Mouse (Mus musculus) C2C12 (cell line): ENCODE measurements around the gene Adprhl1. TPM values are rescaled to one million over a fixed set of nuclear protein-coding genes. Genes with fewer than 3 reads are reported as not detected.
A peak's percentile ranks its signal among the peaks of the same experiment; 100 is the strongest.

ENCODE experiments used
- H3K27me3 ChIP-seq: one replicate; pipeline ENCODE4 v1.6.1; 2011; ENCODE audit not compliant: control insufficient read depth, insufficient read depth, insufficient read length
- H3K36me3 ChIP-seq: one replicate; pipeline ENCODE4 v1.6.1; 2011; ENCODE audit not compliant: control insufficient read depth, insufficient read depth
- H3K4me3 ChIP-seq: one replicate; pipeline ENCODE4 v1.5.1; 2011; ENCODE audit warnings: mild to moderate bottlenecking, control low read depth; ENCODE audit not compliant: poor library complexity, insufficient read depth, severe bottlenecking
- H3K79me2 ChIP-seq: one replicate; pipeline ENCODE4 v1.6.1; 2011; ENCODE audit not compliant: control insufficient read depth, insufficient read depth
- H3K79me3 ChIP-seq: one replicate; pipeline ENCODE4 v1.6.1; 2011; ENCODE audit warnings: low read depth, control low read depth
- H3ac ChIP-seq: one replicate; pipeline ENCODE3; 2011; ENCODE audit warnings: low read depth; ENCODE audit not compliant: control insufficient read depth, insufficient read length
- CEBPB ChIP-seq: IDR thresholded peaks from one replicate; pipeline ENCODE4 v1.6.1; 2011; ENCODE audit warnings: low read depth, mild to moderate bottlenecking, control low read depth, moderate library complexity
- CTCF ChIP-seq: IDR thresholded peaks from one replicate; pipeline ENCODE4 v1.5.1; 2011; ENCODE audit not compliant: control insufficient read depth, insufficient read depth, insufficient read length
- FOSL1 ChIP-seq: IDR thresholded peaks from one replicate; pipeline ENCODE4 v1.8.0; 2011; ENCODE audit warnings: mild to moderate bottlenecking, low read length; ENCODE audit not compliant: poor library complexity, insufficient read depth, severe bottlenecking
- MAX ChIP-seq: IDR thresholded peaks from one replicate; pipeline ENCODE4 v1.6.1; 2011; ENCODE audit warnings: mild to moderate bottlenecking, control low read depth
- MYOD1 ChIP-seq: IDR thresholded peaks from one replicate; pipeline ENCODE4 v1.6.1; 2011; ENCODE audit warnings: low read depth; ENCODE audit not compliant: control insufficient read depth, insufficient read length
- MYOG ChIP-seq: IDR thresholded peaks from one replicate; pipeline ENCODE4 v1.6.1; 2011; ENCODE audit not compliant: control insufficient read depth, insufficient read length; ENCODE audit errors: extremely low read depth
- USF1 ChIP-seq: IDR thresholded peaks from one replicate; pipeline ENCODE4 v1.6.1; 2011; ENCODE audit warnings: low read depth, mild to moderate bottlenecking, control low read depth, moderate library complexity
- polyA plus RNA-seq: library from polyadenylated mRNA; unstranded; fragments of >200 nt; fragmentation: generic; extraction: Trizol; gene quantifications from one replicate; pipeline ENCODE4 v1.2.1, GENCODE M21; 2012; ENCODE audit warnings: missing spikeins

Adprhl1 gene
- polyA plus RNA-seq, 1 experiment = 0.04 TPM

DNA sequence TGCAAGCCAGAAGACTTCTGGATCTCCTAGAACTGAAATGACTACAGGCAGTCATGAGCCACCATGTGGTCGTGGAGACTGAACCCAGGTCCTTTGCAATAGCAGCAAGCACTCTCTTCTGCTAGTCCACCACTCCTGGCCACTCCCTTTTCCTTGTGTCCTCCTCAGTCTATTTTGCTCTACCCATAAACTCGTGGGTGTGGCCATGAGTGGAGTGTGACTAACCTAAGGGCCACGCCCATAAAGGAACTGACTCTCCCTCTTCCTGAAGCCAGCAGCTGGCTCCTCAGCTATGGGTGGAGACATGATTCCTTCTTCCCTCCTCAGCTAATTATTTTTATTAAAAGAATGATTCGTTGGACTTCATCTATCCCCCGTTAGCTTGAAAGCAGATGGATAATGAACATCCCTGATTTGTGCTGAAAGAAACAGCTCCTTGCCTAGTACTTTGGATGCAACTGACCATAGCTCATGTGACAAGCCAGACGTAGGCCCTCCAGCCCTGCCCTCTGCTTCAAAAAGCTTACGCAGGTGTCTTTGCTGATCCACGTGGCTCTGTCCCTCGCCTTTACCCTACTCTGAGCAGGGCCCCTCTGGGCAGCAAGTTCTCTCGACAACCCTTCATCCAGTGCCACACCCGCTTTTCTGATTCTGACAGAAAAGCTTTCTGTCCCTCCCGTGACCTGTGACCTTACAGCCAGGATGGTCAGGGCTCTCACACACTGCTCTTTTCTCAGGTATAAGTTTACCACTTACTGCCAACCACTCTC, 49.4 kb downstream of the Adprhl1 start:
- TF ChIP-seq MAX (no peak), CTCF (no peak), USF1 (no peak), MYOG (no peak), CEBPB (no peak), MYOD1 (no peak), FOSL1 (no peak)
- no peaks in the 10 kb centered on the region for H3K79me3 ChIP-seq
- H3ac ChIP-seq = no peak overlapping the region
- H3K27me3 ChIP-seq = no peaks in the 10 kb centered on the region
- H3K36me3 ChIP-seq = no peaks in the 10 kb centered on the region
- H3K79me2 ChIP-seq = no peaks in the 10 kb centered on the region
- H3K4me3 ChIP-seq = no peak overlapping the region

GRCm38 (mm10) chr8:13203472-13203871, 50.5 kb downstream of the Adprhl1 start:
- TF ChIP-seq USF1 (no peak), FOSL1 (no peak), CTCF (no peak), CEBPB (no peak), MAX (no peak), MYOD1 (no peak), MYOG (no peak)
- no peak overlapping the region for H3ac ChIP-seq
- no peaks in the 10 kb centered on the region for H3K36me3 ChIP-seq
- no peaks in the 10 kb centered on the region for H3K79me3 ChIP-seq
- H3K79me2 ChIP-seq = no peaks in the 10 kb centered on the region
- no peak overlapping the region for H3K4me3 ChIP-seq
- H3K27me3 ChIP-seq = no peaks in the 10 kb centered on the region

DNA sequence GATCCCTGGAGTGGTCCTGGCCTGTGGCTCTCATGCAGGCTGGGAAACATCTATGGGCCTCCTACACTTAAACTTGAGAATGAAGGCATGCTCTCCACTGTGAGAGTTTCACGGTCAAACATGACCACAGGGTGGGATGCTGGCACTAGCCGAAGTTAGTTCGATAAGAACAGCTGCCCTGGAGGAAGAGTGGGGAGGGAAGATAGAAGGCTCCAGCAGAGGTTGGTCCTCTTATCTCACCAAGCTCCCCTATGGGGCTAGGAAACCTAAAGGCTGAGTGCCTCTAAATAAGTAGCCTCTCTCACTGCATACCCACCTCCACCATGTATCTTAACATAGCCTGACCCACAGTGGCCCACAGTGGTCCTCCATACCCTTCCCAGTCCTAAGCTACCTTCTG, 51.2 kb downstream of the Adprhl1 start:
- no peak for TF ChIP-seq USF1
- no peak for TF ChIP-seq CEBPB
- TF ChIP-seq CTCF = no peak
- TF ChIP-seq MYOD1 = no peak
- TF ChIP-seq MYOG = no peak
- TF ChIP-seq MAX = no peak
- no peak for TF ChIP-seq FOSL1
- H3K27me3 ChIP-seq = no peaks in the 10 kb centered on the region
- no peaks in the 10 kb centered on the region for H3K79me3 ChIP-seq
- H3K79me2 ChIP-seq = no peaks in the 10 kb centered on the region
- no peaks in the 10 kb centered on the region for H3K36me3 ChIP-seq
- H3ac ChIP-seq = no peak overlapping the region
- no peak overlapping the region for H3K4me3 ChIP-seq

DNA sequence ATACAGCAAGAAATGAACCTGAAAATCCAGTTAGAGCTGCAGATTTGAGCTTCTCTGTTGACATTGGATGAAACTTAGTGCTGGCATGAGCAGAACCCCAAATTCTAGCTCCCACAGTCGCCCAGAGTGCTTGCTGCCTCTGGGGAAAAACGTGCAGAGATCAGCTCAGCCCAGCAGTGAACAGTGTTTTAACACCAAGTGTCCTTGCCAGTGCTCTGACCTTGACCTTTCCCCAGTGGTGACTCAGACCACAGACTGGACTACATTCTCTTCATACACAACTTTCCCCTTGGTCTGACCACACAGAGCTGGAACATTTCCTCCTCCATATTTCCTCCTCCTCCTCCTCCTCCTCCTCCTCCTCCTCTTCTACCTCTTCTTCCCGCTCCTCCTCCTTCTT, 51.9 kb downstream of the Adprhl1 start:
- H3K79me3 ChIP-seq = no peaks in the 10 kb centered on the region
- H3K36me3 ChIP-seq = no peaks in the 10 kb centered on the region
- H3ac ChIP-seq = no peak overlapping the region
- TF ChIP-seq FOSL1 (no peak), CTCF (no peak), CEBPB (no peak), MYOG (no peak), MYOD1 (no peak), USF1 (no peak), MAX (no peak)
- H3K27me3 ChIP-seq = no peaks in the 10 kb centered on the region
- H3K79me2 ChIP-seq = no peaks in the 10 kb centered on the region
- H3K4me3 ChIP-seq = no peak overlapping the region

GRCm38 (mm10) chr8:13201013-13201334, 53.0 kb downstream of the Adprhl1 start:
- H3K36me3 ChIP-seq = no peaks in the 10 kb centered on the region
- no peak overlapping the region for H3K4me3 ChIP-seq
- no peak overlapping the region for H3ac ChIP-seq
- no peaks in the 10 kb centered on the region for H3K79me2 ChIP-seq
- TF ChIP-seq CTCF = no peak
- no peak for TF ChIP-seq MYOG
- no peak for TF ChIP-seq CEBPB
- TF ChIP-seq FOSL1 = no peak
- TF ChIP-seq MAX = no peak
- no peak for TF ChIP-seq USF1
- no peak for TF ChIP-seq MYOD1
- no peaks in the 10 kb centered on the region for H3K27me3 ChIP-seq
- no peaks in the 10 kb centered on the region for H3K79me3 ChIP-seq

DNA sequence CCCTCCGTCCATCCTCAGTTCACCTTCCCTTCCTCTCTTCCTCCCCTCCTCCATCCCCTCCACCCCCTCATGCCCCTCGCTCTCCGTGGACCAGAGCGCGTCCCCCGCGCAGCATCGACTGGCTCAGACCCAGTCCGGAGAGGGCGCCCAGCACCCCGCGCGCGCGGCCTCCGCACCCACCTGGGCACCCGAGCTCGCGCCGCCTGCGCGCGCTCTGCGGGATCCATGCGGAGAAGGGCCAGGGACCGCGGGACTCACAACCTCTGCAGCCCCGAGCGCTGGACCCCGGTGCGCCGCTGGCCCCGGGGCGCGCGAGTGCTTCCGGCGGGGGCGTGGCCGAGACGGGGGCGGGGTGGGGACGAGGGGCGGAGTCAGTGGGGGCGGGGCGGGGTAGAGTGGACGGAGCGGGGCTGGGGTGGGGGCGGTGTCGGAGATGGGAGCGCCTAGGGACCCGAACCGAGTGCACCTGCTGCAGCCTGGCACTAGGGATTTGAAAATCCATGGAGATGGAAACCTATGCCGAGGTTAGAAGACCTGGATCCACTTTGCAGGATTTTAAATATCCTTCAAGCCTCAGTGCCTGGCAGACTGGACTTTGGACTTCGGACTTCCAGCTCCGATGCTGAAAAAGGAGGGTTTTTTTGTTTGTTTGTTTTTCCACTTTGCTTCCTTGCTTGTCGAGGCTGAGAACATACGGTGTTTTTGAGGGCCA, 53.5 kb downstream of the Adprhl1 start, which contains the start of gene Grtp1:
Gene Grtp1, minus strand, starts transcription at position 320 of the 712 bp plus-strand sequence.
- TF ChIP-seq FOSL1 (no peak), CTCF (no peak), USF1 (no peak), MAX (no peak), CEBPB (no peak), MYOG (no peak), MYOD1 (no peak)
- no peaks in the 10 kb centered on the region for H3K27me3 ChIP-seq

More for the DNA sequence above, 53.5 kb downstream of the Adprhl1 start, which contains the start of gene Grtp1:
- Histone ChIP-seq H3K4me3 (peak within 1 kb of the TSS; percentile 25), H3K79me2 (no peaks in the 10 kb centered on the region), H3K36me3 (no peaks in the 10 kb centered on the region), H3K79me3 (no peaks in the 10 kb centered on the region), H3ac (peak within 1 kb of the TSS; percentile 76)
